In the genomic region with DNA sequence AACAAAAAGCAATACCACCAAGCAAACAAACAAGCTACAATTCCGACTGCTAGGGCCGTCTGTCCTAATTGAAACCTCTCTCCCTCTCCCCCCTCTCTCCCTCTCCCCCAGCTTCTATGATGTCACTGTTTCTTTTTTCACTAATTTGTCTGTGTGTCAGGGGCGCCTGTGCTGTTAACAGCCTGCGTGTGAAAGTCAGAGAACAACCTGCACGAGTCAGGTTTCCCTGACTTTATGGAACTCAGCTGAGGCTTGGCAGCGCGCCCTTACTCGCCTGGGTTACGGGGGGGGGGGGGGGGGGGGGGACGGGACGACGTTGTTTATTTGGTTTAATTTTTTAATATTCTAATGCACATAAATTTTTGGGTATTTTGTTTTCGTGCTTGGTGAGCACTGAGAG, we compare ENCODE assay signal across 15 mouse cellular contexts. TPM values are rescaled to one million over a fixed set of nuclear protein-coding genes. Genes with fewer than 3 reads are reported as not detected.
DNase-seq lines count a peak whose midpoint lies in the region; ATAC-seq and TF ChIP-seq lines count a peak whose summit lies in the region.
"Had no signal": no experiment of that assay in that cellular context is flagged by ENCODE, and none has a peak within 500 bp of the region (broad histone marks: within the 10 kb centered on the region; RNA-seq: fewer than 3 reads in every experiment).

No protein-coding gene starts in this region.

- no peaks in the 10 kb centered on the region for H3K27me3 ChIP-seq in heart, postnatal 0 days (ENCODE audit: control insufficient read depth, insufficient read depth, low read length)
- no peaks in the 10 kb centered on the region for H3K27me3 ChIP-seq in heart, adult 2 months (ENCODE audit: control insufficient read depth, insufficient read depth, low read length)
- H3K27me3 ChIP-seq: embryonic facial prominence, embryonic 15.5 days; hindbrain, embryonic 15.5 days; liver, embryonic 12.5 days had no signal

- no peaks in the 10 kb centered on the region for H3K36me3 ChIP-seq in heart, postnatal 0 days (replicated peaks; ENCODE audit: control insufficient read depth, insufficient read depth, low read length)
- no peaks in the 10 kb centered on the region for H3K36me3 ChIP-seq in heart, adult 2 months (ENCODE audit: control insufficient read depth, insufficient read depth, low read length)
- H3K36me3 ChIP-seq: embryonic facial prominence, embryonic 15.5 days; hindbrain, embryonic 15.5 days; liver, embryonic 12.5 days; neural tube, embryonic 13.5 days had no signal

- no peak for TF ChIP-seq POLR2A in heart, adult 2 months (IDR thresholded peaks at IDR 0.05; ENCODE audit: insufficient read depth, low read depth, low read length)

- no peak overlapping the region for H3K4me3 ChIP-seq in heart, postnatal 0 days (ENCODE audit: low read depth, low read length)
- no peak overlapping the region for H3K4me3 ChIP-seq in heart, adult 2 months
- H3K4me3 ChIP-seq in left cerebral cortex, adult 2 months = no peak overlapping the region
- H3K4me3 ChIP-seq: embryonic facial prominence, embryonic 15.5 days; hindbrain, embryonic 15.5 days; liver, embryonic 12.5 days; neural tube, embryonic 13.5 days had no signal

- DNase-seq in cerebellum, postnatal 36 days = peak; percentile 28 to 29
- no peak for DNase-seq in cerebellum, adult 9-10 months
- DNase-seq in heart, postnatal 0 days (ENCODE audit: low spot score) = no peak
- DNase-seq in heart, adult 2 months = no peak
- DNase-seq in CD4-positive helper T cell, adult 2 months (ENCODE audit: low read depth, low spot score) = peak; percentile 52
- DNase-seq in NIH3T3 (ENCODE audit: low read depth) = peak; percentile 38
- DNase-seq in adrenal gland, adult (ENCODE audit: inconsistent age in 2 of 2, low spot score in 1 of 2) = no peak
- no peak for DNase-seq in left cerebral cortex, adult 2 months (ENCODE audit: extremely low spot score in 1 of 2, low spot score in 2 of 2)
- DNase-seq: kidney, adult 2 months; thymus, adult 18-20 months had no signal

- no peak overlapping the region for H3K4me2 ChIP-seq in heart, postnatal 0 days (ENCODE audit: low read depth, low read length)
- H3K4me2 ChIP-seq: embryonic facial prominence, embryonic 15.5 days; hindbrain, embryonic 15.5 days; liver, embryonic 12.5 days; neural tube, embryonic 13.5 days had no signal

- intact Hi-C loops in heart, adult 2 months (cut with DNase I) = no loop called here
- intact Hi-C loops in left cerebral cortex, adult 2 months (cut with DNase I) = no loop called here

- TF ChIP-seq CTCF in heart, postnatal 0 days (IDR thresholded peaks at IDR 0.05; ENCODE audit: low read depth) = no peak
- no peak for TF ChIP-seq CTCF in heart, adult 2 months (IDR thresholded peaks at IDR 0.05)
- TF ChIP-seq CTCF in left cerebral cortex, adult 2 months (IDR thresholded peaks at IDR 0.05) = no peak

- no peak overlapping the region for H3K9ac ChIP-seq in heart, postnatal 0 days (replicated peaks; ENCODE audit: low read depth, low read length)
- H3K9ac ChIP-seq in heart, adult 2 months (ENCODE audit: low read depth, low read length) = no peak overlapping the region
- H3K9ac ChIP-seq: embryonic facial prominence, embryonic 15.5 days; hindbrain, embryonic 15.5 days; liver, embryonic 12.5 days; neural tube, embryonic 13.5 days had no signal

- peaks cover 6% of the 10 kb centered on the region; the same call in 1 of the 2 replicates for H3K79me2 ChIP-seq in heart, adult 2 months (replicated peaks; ENCODE audit: control insufficient read depth, insufficient read depth, low read length)

- no peak for TF ChIP-seq EP300 in heart, postnatal 0 days (IDR thresholded peaks at IDR 0.05; ENCODE audit: low read depth)
- no peak for TF ChIP-seq EP300 in heart, adult 2 months (IDR thresholded peaks at IDR 0.05; ENCODE audit: insufficient read depth, low read depth, low read length)

- H3K4me1 ChIP-seq in heart, postnatal 0 days (ENCODE audit: control insufficient read depth, insufficient read depth) = peaks cover 55% of the 10 kb centered on the region
- H3K4me1 ChIP-seq in heart, adult 2 months (ENCODE audit: control insufficient read depth, insufficient read depth, low read length) = peaks cover 20% of the 10 kb centered on the region

- no peaks in the 10 kb centered on the region for H3K9me3 ChIP-seq in heart, postnatal 0 days (replicated peaks; ENCODE audit: control insufficient read depth, low read length)
- H3K9me3 ChIP-seq: embryonic facial prominence, embryonic 15.5 days; hindbrain, embryonic 15.5 days; liver, embryonic 12.5 days; neural tube, embryonic 13.5 days had no signal

- WGBS in heart, postnatal 0 days = 35% methylated on average over 13 of the region's 13 CpGs
- 43% methylated on average over 11 of the region's 13 CpGs for WGBS in heart, adult 2 months

- H3K27ac ChIP-seq in heart, postnatal 0 days (ENCODE audit: low read depth) = peak overlapping the region; percentile 47
- no peak overlapping the region for H3K27ac ChIP-seq in heart, adult 2 months
- no peak overlapping the region for H3K27ac ChIP-seq in left cerebral cortex, adult 2 months
- H3K27ac ChIP-seq: embryonic facial prominence, embryonic 15.5 days; hindbrain, embryonic 15.5 days; neural tube, embryonic 13.5 days had no signal

- ATAC-seq in heart, postnatal 0 days (ENCODE audit: insufficient read depth, low read depth) = no peak
- ATAC-seq: liver, embryonic 12.5 days; lung, postnatal 0 days had no signal

RNA-seq across cellular contexts. Expression of a gene that starts 5.5 kb away (rescaled TPM):
- total RNA-seq in heart, postnatal 0 days (2014; rRNA removed; ENCODE audit: low replicate concordance) = 6.4 and 7.7 TPM in 2 replicates
- polyA plus RNA-seq in heart, postnatal 0 days (2015; fragmentation: Nextera tagmentation; extraction: Ambion mirVana) = 10.0 and 11.4 TPM in 2 replicates
- total RNA-seq in heart, adult 2 months (2021) = 10 to 100 TPM; 49.0 to 53.6 TPM
- polyA plus RNA-seq in heart, adult 2 months (2012; rRNA removed) = 40.3 and 46.1 TPM in 2 replicates
- total RNA-seq in left cerebral cortex, adult 2 months (2021) = 100 to 1,000 TPM in 1 of 2 experiments, 10 to 100 TPM in 1; 85.8 to 101 TPM

RNA-seq across cellular contexts. Expression of a gene that starts 15.8 kb away (rescaled TPM):
- total RNA-seq in heart, postnatal 0 days (2014; rRNA removed; ENCODE audit: low replicate concordance) = 42.2 and 69.4 TPM in 2 replicates
- 19.1 and 20.3 TPM in 2 replicates for polyA plus RNA-seq in heart, postnatal 0 days (2015; fragmentation: Nextera tagmentation; extraction: Ambion mirVana)
- total RNA-seq in heart, adult 2 months (2021) = 10 to 100 TPM; 29.0 to 30.9 TPM
- polyA plus RNA-seq in heart, adult 2 months (2012; rRNA removed) = 16.0 and 32.3 TPM in 2 replicates
- 10 to 100 TPM; 45.2 to 51.5 TPM for total RNA-seq in left cerebral cortex, adult 2 months (2021)

Comparison
In these comparisons a context has a peak if more than half of its experiments do, and no peak if none do; other contexts are left out.
1. DNase-seq: peak in cerebellum, postnatal 36 days (2 of 2), CD4-positive helper T cell, adult 2 months (single experiment) and NIH3T3 (single experiment); none in cerebellum, adult 9-10 months (single experiment), heart, postnatal 0 days (single experiment), heart, adult 2 months (0 of 2), adrenal gland, adult (0 of 2) and left cerebral cortex, adult 2 months (0 of 2).